Mouse (Mus musculus) liver, adult 2 months (tissue): ENCODE measurements around the gene Polr2h.
A peak's percentile ranks its signal among the peaks of the same experiment; 100 is the strongest.

Experiments
- CTCF ChIP-seq: fragments of 200-500 bp; IDR thresholded peaks from 2 replicates; pipeline ENCODE4 v1.5.1; 2011; ENCODE audit warnings: low read depth, low read length, control low read depth
- POLR2A ChIP-seq: fragments of 200-500 bp; IDR thresholded peaks from 2 replicates; pipeline ENCODE4 v1.6.1; 2011; ENCODE audit warnings: low read length, control low read depth; ENCODE audit not compliant: insufficient read depth; ENCODE audit errors: extremely low read depth

DNA sequence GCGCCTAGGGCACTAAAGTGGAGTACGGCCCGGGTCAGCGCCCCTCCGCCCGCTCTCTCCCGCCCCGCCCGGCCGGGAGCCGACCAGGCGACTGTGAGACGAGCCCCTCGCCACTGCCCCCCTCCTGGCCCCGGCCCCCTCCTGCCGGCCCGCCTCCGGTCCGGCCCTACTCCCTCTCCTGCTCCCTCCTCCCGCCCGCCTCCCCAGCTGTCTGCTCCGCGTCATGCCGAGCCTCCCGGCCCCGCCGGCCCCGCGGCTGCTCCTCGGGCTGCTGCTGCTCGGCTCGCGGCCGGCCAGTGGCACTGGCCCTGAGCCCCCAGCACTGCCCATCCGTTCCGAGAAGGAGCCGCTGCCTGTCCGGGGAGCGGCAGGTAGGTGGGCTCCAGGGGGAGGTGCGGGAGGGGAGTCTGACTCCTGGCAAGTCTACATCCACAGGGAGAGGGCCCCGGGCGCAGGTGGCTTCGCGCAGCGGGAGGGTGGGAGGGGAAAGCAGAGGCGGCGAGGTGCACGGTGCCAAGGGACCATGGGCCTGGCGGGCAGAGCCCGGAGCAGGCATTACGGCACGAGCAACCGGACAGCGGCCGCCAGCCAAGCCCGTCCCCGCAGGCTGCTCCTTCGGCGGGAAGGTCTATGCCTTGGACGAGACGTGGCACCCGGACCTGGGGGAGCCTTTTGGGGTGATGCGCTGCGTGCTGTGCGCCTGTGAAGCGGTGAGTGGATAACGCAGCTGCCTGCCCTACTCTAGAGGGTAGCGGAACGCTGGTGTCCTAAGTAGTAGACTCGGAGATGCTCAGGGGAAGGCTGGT is 15.7 kb downstream of the Polr2h start, which contains the start of gene Chrd:
- TF ChIP-seq POLR2A: 0 out of 2 replicates have a peak, but pooled peaks have one; percentile 3
- TF ChIP-seq CTCF: no peak
